Mouse (Mus musculus) adrenal gland, adult 2 months (tissue): ENCODE data around the gene Dclre1a. TPM values are rescaled to one million over a fixed set of nuclear protein-coding genes. Genes with fewer than 3 reads are reported as not detected.
"Not testable (repeated sequence)": the region's sequence is repeated elsewhere in the genome, so short reads cannot be mapped to it uniquely, and the experiment has no call there.

Source experiments
- DNase-seq: peaks from one replicate; pipeline ENCODE4 v3.0.0; 2021
- polyA plus RNA-seq: library from polyadenylated mRNA; depleted of rRNA; stranded (reverse); fragments of >200 nt; gene quantifications from 2 replicates; pipeline ENCODE4 v1.2.3, GENCODE M21; 2012
- total RNA-seq, 2 experiments: library from RNA; stranded (reverse); gene quantifications; 2 replicates each; pipeline ENCODE4 v1.2.3; 2021

Dclre1a gene
- total and polyA plus RNA-seq, 3 experiments = 2.4 to 8.9 (median 8.0) TPM

DNA sequence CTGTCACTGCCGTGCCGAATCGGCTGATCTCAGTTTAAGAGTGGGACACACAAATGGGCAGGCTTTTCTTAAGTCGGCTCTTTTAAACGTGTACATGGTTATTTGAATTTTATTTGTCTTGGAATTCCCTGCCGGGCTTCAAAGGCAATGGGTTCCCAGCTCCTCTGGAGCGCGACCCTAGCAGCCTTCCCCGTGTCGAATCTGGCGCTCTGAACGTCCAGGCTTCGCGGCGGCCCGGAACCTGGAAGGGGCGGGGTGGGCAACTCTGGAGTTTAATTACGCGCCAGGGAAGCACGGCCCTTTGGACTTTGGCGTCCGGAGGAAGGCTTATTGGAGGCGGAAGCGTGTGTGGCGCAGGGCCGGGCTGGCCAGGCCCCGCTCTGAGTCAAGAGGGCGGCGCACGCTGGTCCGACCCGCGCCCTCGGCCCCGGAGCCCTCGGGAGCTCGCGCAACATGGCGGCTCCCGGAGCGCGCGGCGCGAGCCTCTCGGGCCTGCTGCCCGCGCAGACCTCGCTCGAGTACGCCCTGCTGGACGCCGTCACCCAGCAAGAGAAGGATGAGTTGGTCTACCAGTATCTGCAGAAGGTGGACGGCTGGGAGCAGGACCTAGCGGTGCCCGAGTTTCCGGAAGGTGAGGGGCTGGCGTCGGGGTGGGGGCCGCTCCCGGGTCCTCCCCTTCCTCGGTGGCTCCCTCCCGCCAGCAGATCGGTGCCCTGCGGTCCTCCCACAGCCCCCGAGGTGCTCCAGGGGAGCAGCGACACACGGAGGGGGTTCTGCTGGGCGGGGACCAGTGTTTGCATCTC, 409 bp upstream of the Dclre1a start, which contains the start of gene Nhlrc2:
Nhlrc2 (plus strand) TSS at position 32 of the 803 bp plus-strand sequence.
- peak; percentile 94 for DNase-seq

DNA sequence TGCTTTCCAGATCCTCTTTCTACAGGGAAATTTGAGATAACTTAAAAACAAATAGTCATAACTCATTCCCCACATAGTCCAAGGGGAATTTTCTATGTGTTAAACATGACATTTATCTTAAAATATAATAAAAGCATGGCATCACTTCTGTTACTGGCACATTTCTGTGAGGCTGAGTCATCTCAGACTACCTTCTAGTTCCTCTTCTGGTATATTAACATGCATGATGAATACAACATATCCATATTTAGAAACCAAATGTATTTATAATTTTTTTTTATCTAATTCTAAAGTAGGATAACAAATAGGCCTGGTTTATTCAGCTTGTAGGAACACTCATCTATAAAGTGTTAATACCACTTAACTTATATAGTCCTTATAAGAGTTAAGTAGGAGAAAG, 2.0 kb downstream of the Dclre1a start:
- DNase-seq = no peak

DNA sequence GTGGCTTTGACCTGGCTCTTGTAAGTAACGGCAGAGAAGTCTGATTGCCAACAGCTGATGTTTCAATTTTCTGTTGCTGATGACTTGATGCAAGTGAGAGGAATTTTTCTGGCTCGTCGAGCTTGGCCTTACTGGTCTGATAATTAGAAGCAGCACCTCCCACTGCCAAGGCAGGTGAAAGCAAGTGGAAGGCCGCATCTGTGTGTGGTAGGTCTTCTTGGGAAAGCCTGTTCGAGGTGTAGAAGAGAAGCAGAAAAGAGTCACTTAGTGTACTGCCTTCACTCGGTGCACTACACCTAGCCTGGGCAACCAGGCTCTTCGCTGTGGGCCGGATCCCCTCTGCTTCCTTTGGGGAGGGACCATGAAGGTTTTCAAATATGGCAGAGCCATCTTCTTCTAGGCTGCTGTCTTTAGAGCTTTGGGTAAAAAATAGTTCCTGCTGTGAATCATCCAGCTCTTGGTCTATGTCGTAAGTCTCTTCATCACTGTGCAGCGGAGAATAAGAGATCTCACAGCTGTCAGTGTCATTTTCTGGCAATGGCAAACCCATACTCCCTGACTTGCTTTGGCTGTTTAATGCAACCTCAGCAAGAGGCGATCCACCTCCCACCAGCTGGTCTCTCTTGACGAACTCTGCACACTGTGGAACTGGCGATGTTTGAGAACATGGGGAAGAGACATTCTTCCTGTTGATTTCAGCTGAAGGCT, 3.2 kb downstream of the Dclre1a start:
- no peak for DNase-seq

GRCm38 (mm10) chr19:56543320-56543719, 4.7 kb downstream of the Dclre1a start:
- DNase-seq = no peak

- DNase-seq = no peak
Observed at GRCm38 (mm10) chr19:56535765-56536164, 12.3 kb downstream of the Dclre1a start.

DNA sequence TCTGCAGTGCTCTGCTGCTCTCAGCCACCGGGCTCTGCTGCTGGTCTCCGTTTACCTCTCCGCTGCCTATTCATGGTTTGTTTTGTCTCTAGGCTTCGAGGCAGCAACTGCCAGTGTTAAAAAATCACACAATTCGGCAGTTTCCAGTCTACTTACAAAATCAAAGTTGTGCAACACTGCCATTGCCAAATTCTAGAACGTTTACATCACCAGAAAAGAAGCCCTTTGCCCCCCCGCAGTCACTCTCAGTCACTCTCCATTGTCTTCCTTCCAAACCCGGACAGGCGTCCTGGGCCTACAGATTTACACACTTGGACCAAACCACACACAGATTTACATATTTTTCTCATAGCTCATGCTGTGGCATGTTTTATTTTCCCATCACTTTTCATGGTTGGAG, 13.0 kb downstream of the Dclre1a start:
- peak; percentile 60 for DNase-seq

DNA sequence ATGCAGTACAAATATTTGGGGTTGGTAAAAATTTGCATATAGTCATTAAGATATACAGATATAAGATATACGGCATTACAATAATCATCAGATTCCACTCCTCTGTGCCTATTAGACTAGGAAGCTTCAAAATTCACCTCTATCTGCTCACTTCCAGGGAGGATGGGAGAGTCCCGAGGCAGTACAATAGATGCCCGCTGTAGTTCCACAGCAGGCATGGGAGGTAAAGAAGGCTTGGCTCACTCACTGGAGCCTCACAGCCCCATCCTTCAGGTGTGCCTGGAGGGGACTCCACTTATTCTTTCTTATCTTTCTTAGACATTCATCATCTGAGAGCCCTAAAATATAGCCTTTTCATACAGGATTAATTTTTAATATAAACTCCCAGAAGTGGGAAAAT, 13.7 kb downstream of the Dclre1a start:
- DNase-seq = no peak

GRCm38 (mm10) chr19:56533291-56534071, 14.5 kb downstream of the Dclre1a start:
- DNase-seq = no peak

DNA sequence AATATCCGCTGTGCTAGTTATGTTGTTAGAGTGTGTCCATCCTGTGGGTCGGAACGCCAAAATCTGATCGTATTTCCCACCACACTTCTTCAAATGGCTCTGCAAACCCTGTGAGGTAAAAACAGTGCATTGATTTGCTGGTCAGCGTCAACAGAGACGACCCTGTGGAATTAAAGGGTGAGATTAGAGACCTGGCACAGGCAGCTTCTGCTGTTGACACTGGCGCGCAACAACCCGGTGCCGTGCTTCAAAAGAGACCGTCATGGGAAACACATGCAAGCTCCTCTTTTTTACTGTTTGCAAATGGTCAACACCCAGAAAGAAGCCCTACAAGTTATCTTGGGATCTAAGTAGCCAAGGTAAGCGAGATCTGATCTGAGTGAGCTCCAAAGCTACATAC, 16.8 kb downstream of the Dclre1a start:
- no peak for DNase-seq

DNA sequence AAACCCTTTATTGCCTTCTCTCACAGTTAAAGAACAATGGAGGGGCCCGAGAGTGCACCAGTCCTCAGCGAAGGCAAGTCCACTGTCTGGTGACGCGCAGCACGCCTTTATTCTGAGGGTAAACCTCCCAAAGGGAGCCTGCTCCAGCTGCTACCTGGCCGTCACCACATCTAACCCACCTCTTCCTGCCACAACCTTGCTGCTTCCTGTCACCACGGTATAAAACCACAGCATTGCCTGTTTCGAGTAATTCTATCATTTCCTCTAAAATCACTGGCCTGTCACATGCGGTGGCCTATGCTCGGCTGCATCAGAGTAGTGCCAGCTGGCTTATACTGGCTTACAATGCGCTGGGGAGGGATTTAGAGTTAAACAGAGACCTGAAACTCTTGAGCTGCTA, 17.5 kb downstream of the Dclre1a start:
- not testable (repeated sequence) for DNase-seq

- DNase-seq = not testable (repeated sequence)
Observed at GRCm38 (mm10) chr19:56519408-56519807, 28.6 kb downstream of the Dclre1a start.

DNA sequence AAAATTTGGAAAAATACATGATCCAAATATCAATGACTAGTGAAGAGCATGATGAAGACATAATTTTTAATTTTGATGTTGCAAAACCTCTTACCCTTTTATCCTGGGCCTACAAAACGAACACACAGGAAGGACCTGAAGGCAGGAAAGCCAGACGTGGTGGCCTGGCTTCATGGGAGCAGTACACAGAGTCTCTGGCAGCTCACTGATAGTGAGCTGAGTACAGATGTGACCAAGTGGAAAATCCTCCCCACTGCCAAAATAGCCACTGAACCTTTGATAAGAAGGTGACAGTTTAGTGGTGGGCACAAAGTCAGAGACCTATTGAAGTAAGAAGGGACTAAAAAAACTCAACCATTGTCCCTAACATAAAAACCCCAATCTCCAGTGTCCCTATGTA, 34.5 kb downstream of the Dclre1a start:
- not testable (repeated sequence) for DNase-seq

DNA sequence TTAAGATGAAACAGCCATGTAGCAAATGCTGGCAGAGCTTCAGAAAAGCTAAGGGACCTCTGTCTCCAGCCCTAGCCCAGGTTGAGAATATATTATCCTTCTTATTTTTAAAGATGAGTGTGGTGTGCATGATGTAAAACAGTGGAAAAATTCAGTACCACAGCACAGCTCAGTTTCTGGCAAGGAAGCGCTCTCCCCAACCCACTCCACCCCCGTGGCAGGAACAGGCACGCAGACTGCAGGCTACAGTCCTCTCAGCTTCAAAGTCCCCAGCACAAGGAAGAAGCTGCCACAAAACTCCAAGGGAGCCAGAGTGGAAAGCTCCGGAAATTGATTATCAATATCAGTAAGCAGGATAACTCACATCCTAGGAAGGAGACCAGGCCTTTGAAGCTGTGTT, 36.8 kb downstream of the Dclre1a start:
- not testable (repeated sequence) for DNase-seq

GRCm38 (mm10) chr19:56503525-56503924, 44.5 kb downstream of the Dclre1a start:
- not testable (repeated sequence) for DNase-seq

GRCm38 (mm10) chr19:56503069-56503468, 45.0 kb downstream of the Dclre1a start:
- DNase-seq = not testable (repeated sequence)

GRCm38 (mm10) chr19:56494157-56494556, 53.9 kb downstream of the Dclre1a start:
- not testable (repeated sequence) for DNase-seq

DNA sequence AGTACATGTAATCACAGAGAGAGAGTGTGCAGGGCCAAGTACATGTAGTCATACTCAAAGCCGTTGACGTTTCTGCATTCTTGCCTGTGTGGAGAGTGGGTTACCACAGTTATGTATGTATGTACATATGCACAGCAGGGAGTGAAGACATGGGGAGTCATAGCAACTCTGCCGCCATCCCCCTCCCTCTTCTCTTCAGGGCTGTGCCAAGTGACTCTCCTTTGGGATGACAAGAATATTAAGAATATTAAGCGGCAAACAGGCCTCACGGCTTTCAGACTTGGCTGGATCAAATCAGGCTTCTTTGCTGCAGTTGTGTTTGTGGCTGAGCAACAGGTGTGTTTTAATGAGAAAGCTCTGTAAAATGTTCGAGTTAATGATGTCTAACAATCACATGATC, 58.4 kb downstream of the Dclre1a start:
- DNase-seq = no peak

DNA sequence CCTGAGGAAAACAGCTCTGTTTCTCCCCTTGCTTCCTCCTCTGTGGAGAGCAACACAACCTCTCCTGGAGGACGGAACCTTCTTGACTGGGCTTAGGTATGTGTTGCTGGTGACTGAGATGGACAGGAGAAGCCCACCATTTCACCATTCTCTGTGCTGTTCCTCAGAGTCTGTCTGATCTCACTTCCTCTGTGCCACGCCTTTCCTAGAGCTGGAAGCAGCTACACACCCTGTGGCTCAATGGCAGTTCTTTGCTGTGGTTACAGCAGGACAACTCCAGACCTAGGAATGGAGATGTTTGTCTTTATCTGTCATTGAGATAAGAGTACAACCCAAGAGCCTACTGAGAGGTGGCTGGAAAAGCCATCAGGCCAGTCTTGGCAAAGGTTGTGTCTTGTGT, 60.7 kb downstream of the Dclre1a start:
- no peak for DNase-seq

DNA sequence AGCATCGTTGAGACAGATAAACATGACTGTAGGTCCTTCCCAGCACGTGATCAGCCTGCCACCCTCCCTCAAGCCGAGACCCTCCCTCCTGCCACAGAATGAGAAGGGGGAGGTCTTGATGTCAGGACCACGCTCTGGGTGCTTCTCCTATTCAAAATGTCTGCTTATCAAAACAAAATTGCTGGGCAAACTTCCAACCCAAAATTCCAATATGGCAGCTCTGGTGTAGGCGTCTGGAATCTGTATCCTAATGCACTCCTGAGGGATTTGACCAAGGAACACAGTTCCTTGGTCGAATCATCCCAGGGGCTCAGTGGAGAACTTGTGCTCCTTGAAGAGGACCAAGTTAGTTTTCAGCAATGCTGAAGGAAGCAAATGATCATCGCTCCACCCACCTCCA, 61.1 kb downstream of the Dclre1a start:
- DNase-seq = no peak

- peak; percentile 41 for DNase-seq
Observed at GRCm38 (mm10) chr19:56485376-56486271, 62.4 kb downstream of the Dclre1a start.

DNA sequence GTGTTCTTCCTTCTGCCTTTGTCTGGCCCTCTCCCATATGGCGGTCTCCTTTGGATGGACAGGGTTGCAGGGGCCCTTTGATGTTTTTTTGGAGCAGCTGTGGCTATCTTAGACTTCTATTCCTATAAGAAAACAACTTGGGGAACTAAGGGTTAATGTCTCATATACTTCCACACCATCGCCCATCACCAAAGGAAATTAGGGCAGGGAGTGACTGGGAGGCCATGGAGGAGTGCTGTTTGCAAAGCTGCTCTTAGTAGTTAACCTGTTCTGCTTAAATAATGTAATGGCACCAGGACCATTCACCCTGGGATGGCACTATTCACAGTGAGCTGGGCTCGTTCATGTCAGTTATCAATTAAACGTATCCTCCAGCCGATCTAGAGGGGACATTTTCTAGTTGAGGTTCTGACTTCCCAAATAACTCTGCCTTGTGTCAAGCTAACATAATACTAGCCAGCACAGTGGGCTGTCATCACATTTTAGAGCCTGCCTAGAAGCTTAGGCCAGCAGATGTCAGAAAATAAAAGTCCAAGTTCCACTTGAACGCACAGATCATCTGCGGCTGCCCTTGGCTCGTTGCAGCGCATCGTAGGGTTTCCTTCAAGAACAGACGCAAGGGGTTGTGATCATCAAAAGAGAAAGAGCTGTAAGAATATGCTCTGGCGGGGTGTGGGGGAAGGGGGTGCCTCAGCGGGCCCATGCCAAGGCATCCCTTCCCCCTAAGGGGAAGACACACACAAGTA, 63.2 kb downstream of the Dclre1a start:
- no peak for DNase-seq
